Mouse (Mus musculus) G1E (cell line): Measurements from ENCODE around the gene Dnajb2.

Source experiments
- CTCF ChIP-seq: IDR thresholded peaks from 2 replicates; pipeline ENCODE4 v1.5.1; 2012; ENCODE audit warnings: low read depth, low read length, inconsistent platforms, mixed read lengths
- GATA1 ChIP-seq: IDR thresholded peaks from 2 replicates; pipeline ENCODE4 v1.6.1; 2012; ENCODE audit warnings: borderline replicate concordance, low read length, inconsistent platforms, mixed read lengths
- GATA2 ChIP-seq: IDR thresholded peaks from 2 replicates; pipeline ENCODE4 v1.6.1; 2012; ENCODE audit warnings: low read depth, low read length, inconsistent platforms, borderline replicate concordance
- POLR2AphosphoS5 ChIP-seq: IDR thresholded peaks from 2 replicates; pipeline ENCODE4 v1.6.1; 2012; ENCODE audit warnings: low read depth, low read length, inconsistent platforms; ENCODE audit not compliant: insufficient replicate concordance
- TAL1 ChIP-seq: conservative IDR thresholded peaks from 2 replicates; pipeline ENCODE4 v1.6.1; 2012; ENCODE audit warnings: low read depth, low read length, inconsistent platforms, mixed read lengths

DNA sequence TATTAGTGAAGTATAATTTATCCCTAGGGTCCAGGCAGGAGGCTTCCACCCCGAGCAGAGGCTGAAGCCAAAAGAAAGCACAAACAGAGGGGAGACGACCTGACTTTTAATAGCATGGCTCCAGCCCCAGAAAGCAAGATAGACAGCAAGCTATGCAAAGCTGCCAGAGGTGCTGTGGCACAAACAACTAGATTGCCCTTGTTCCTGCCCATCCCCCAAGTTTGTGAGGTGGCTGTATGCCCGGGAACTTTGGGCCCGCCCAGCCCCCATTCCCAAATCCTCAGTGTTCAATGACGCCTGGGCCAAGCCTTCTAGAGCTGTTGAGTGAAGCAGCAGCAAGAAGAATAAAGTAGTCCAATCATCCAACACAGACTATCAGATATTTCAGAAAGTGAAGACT is 21.3 kb upstream of the Dnajb2 start:
- TF ChIP-seq CTCF: no peak
- TF ChIP-seq POLR2AphosphoS5: no peak
- TF ChIP-seq GATA1: no peak
- TF ChIP-seq GATA2: no peak
- TF ChIP-seq TAL1: no peak
